Mouse (Mus musculus): Measurements from ENCODE around the gene Brd2. TPM values are rescaled to one million over a fixed set of nuclear protein-coding genes. Genes with fewer than 3 reads are reported as not detected.

Gene Brd2
- total and polyA plus RNA-seq, 3 experiments: 99.5 to 252 (median 189) TPM

DNA sequence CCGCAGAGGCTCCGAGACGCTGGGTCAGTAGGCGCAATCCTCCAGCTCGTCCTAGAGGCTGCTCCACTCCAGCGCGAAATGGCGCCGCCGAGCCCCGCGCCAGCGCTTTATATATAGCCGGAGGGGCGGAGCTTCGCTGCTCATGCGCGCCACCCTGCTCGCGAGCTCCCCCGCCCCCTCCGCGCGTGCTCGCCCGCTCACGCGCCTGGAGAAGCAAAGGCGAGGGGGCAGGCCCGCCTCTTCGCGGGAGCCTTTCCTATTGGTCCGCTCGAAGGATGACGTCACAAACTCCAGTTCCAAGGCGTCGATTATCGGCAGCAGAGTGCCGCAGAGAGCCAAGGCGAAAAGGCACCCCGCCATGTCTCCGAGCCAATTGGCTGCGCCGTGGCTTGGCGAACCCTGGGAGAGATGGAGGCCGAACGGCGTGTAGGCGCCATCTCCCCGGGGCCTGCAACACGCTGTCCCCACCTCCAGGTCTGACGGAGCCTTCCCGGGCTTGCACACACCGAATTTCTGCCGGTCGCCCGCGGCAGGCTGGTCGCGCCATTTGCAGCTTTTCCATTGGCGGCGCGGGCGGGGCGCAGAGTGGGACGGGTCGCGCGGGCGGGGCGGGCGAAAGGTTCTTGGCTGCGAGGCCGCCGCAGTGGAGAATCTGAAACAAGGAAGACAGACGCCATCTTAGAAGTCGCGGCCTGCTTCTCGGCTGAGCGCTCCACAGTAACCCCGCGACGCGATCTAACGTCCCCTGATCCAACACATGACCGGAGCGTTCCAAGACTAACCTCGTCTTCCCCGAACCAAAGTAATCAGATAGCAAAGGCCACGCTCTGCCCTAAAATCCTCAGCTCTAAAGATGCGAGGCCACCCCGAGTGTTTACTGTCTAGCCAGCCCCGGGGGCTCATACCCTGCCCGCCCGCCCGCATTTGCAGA is 2.9 kb downstream of the Brd2 start, which contains the start of gene H2-DMa:
H2-DMa (plus strand) TSS at position 293 of the 931 bp plus-strand sequence.
- no peaks in the 10 kb centered on the region for H3K9me3 ChIP-seq (replicated peaks; ENCODE audit: insufficient read depth, low read length)
- peak; percentile 99 for DNase-seq (ENCODE audit: low read depth, low spot score)
- peaks cover 87% of the 10 kb centered on the region for H3K79me2 ChIP-seq (ENCODE audit: control insufficient read depth, insufficient read depth, low read length, poor library complexity)
- no peaks in the 10 kb centered on the region for H3K27me3 ChIP-seq (ENCODE audit: control insufficient read depth in 1 of 2, insufficient read depth in 2 of 2, low read length in 2 of 2)
- peak within 1 kb of the TSS; percentile 99 for H3K27ac ChIP-seq (ENCODE audit: control insufficient read depth, low read depth, low read length)
- TF ChIP-seq MXI1 (IDR thresholded peaks at IDR 0.05; ENCODE audit: low read depth, low read length) (peak; percentile 63), JUND (IDR thresholded peaks at IDR 0.05; ENCODE audit: low read depth, low read length) (no peak), E2F4 (IDR thresholded peaks at IDR 0.05; ENCODE audit: borderline replicate concordance, low read depth, low read length) (peak; percentile 63; the same call in 1 of the 2 replicates), HCFC1 (IDR thresholded peaks at IDR 0.05; ENCODE audit: low read depth, low read length) (peak; percentile 50; the same call in 1 of the 2 replicates), MYB (IDR thresholded peaks at IDR 0.05; ENCODE audit: low read depth, low read length) (no peak), ELF1 (IDR thresholded peaks at IDR 0.05; ENCODE audit: low read depth, low read length) (peak; percentile 20; the same call in 1 of the 2 replicates), SIN3A (IDR thresholded peaks at IDR 0.05; ENCODE audit: low read length) (peak; percentile 41), ZMIZ1 (IDR thresholded peaks at IDR 0.05; ENCODE audit: low read depth, low read length) (peak; percentile 100), POLR2AphosphoS2 (IDR thresholded peaks at IDR 0.05; ENCODE audit: low read length) (peak; percentile 99), ZKSCAN1 (IDR thresholded peaks at IDR 0.05; ENCODE audit: low read depth, low read length) (no peak), NRF1 (IDR thresholded peaks at IDR 0.05; ENCODE audit: insufficient read depth, low read depth, low read length, poor library complexity, severe bottlenecking) (peak; percentile 83), POLR2AphosphoS5 (IDR thresholded peaks at IDR 0.05; ENCODE audit: borderline replicate concordance, low read depth, low read length) (peak; percentile 98), USF2 (IDR thresholded peaks at IDR 0.05; ENCODE audit: borderline replicate concordance in 1 of 2, insufficient read depth in 1 of 2, low read depth in 1 of 2, low read length in 2 of 2) (no peak), TCF12 (IDR thresholded peaks at IDR 0.05; ENCODE audit: low read depth, low read length) (peak; percentile 55; the same call in 1 of the 2 replicates), TAL1 (IDR thresholded peaks at IDR 0.05; ENCODE audit: low read length) (no peak), POLR2A (IDR thresholded peaks at IDR 0.05; ENCODE audit: control insufficient read depth in 1 of 2, insufficient read depth in 1 of 2, low read depth in 1 of 2, low read length in 2 of 2, poor library complexity in 1 of 2) (peak; percentile 99), UBTF (IDR thresholded peaks at IDR 0.05; ENCODE audit: borderline replicate concordance, insufficient read depth, low read depth, low read length) (0 out of 2 replicates have a peak, but pooled peaks have one; percentile 74), SMC3 (IDR thresholded peaks at IDR 0.05; ENCODE audit: low read depth, low read length) (no peak), MAZ (IDR thresholded peaks at IDR 0.05; ENCODE audit: low read depth, low read length) (peak; percentile 87), RCOR1 (IDR thresholded peaks at IDR 0.05; ENCODE audit: low read depth, low read length) (no peak), ETS1 (IDR thresholded peaks at IDR 0.05; ENCODE audit: low read depth, low read length) (peak; percentile 66), BHLHE40 (IDR thresholded peaks at IDR 0.05; ENCODE audit: borderline replicate concordance, low read depth, low read length) (peak; percentile 73; the same call in 1 of the 2 replicates), EP300 (IDR thresholded peaks at IDR 0.05; ENCODE audit: low read depth in 1 of 2, low read length in 2 of 2) (peak in 1 of 2 experiments; percentile 21; a peak in 1 of 4 replicates), NELFE (IDR thresholded peaks at IDR 0.05; ENCODE audit: low read depth, low read length) (peak; percentile 100), MAX (IDR thresholded peaks at IDR 0.05; ENCODE audit: low read length) (peak; percentile 95), TBP (IDR thresholded peaks at IDR 0.05; ENCODE audit: low read depth, low read length) (peak; percentile 97), CHD1 (IDR thresholded peaks at IDR 0.05; ENCODE audit: low read depth, low read length) (peak; percentile 92), USF1 (IDR thresholded peaks at IDR 0.05; ENCODE audit: low read depth, low read length) (peak; percentile 48; the same call in 1 of the 2 replicates), MYC (IDR thresholded peaks at IDR 0.05; ENCODE audit: low read depth, low read length) (peak; percentile 33; the same call in 1 of the 2 replicates)
- H3K4me3 ChIP-seq (ENCODE audit: control insufficient read depth in 1 of 2, insufficient read depth in 1 of 2, low read depth in 2 of 2, low read length in 2 of 2): peak within 1 kb of the TSS; percentile 81 to 98
- H3K9ac ChIP-seq (ENCODE audit: control insufficient read depth, low read depth, low read length, poor library complexity, severe bottlenecking): peak within 1 kb of the TSS; percentile 98
- H3K4me1 ChIP-seq (ENCODE audit: control insufficient read depth in 1 of 2, insufficient read depth in 2 of 2, low read length in 2 of 2): peaks cover 0 to 7% of the 10 kb centered on the region in 2 experiments; a peak in 1 of 4 replicates
- peaks cover 19 to 25% of the 10 kb centered on the region in 2 experiments for H3K36me3 ChIP-seq (ENCODE audit: control insufficient read depth in 1 of 2, insufficient read depth in 2 of 2, low read length in 2 of 2)
